Mouse (Mus musculus) megakaryocyte, embryonic 14.5 days (primary cell): ENCODE data around the gene Timmdc1.

Experiments
- FLI1 ChIP-seq: IDR thresholded peaks from 2 replicates; pipeline ENCODE4 v1.6.1; 2012; ENCODE audit warnings: low read length, inconsistent platforms, mixed read lengths
- GATA1 ChIP-seq: IDR thresholded peaks from 3 replicates; pipeline ENCODE4 v1.6.1; 2012; ENCODE audit warnings: mixed read lengths, low read length, inconsistent platforms, borderline replicate concordance

- TF ChIP-seq FLI1 (no peak), GATA1 (no peak)
Observed at GRCm38 (mm10) chr16:38549479-38550396, 27.3 kb upstream of the Timmdc1 start, which contains the start of gene Poglut1.
